Mouse (Mus musculus) neural tube, embryonic 10.5 days (tissue): ENCODE results near the gene Cyp4a30b.
"Not testable (repeated sequence)": the region's sequence is repeated elsewhere in the genome, so short reads cannot be mapped to it uniquely, and the experiment has no call there.

Experiments
- DNase-seq: peaks from one replicate; pipeline ENCODE4 v3.0.0-alpha.2; 2017; ENCODE audit warnings: low spot score; ENCODE audit errors: extremely low spot score

The Cyp4a30b gene

GRCm38 (mm10) chr4:115452304-115452703, at the start of gene Cyp4a30b:
TSS of gene Cyp4a30b (plus strand) at chr4:115452604.
- no peak for DNase-seq

GRCm38 (mm10) chr4:115411324-115411723, 41.1 kb upstream of the Cyp4a30b start, which contains the start of gene Cyp4a12b:
TSS of gene Cyp4a12b (plus strand) at chr4:115411624.
- not testable (repeated sequence) for DNase-seq

- no peak for DNase-seq
Measured at GRCm38 (mm10) chr4:115450577-115451137, 1.7 kb upstream of the Cyp4a30b start.

GRCm38 (mm10) chr4:115473585-115473984, 21.2 kb downstream of the Cyp4a30b start:
- DNase-seq: not testable (repeated sequence)

- DNase-seq: not testable (repeated sequence)
Measured at GRCm38 (mm10) chr4:115476051-115476450, 23.6 kb downstream of the Cyp4a30b start.

GRCm38 (mm10) chr4:115481006-115481652, 28.7 kb downstream of the Cyp4a30b start:
- DNase-seq: no peak

GRCm38 (mm10) chr4:115496001-115496400, 43.6 kb downstream of the Cyp4a30b start, which contains the start of gene Cyp4a14:
TSS of gene Cyp4a14 (minus strand) at chr4:115496142.
- no peak for DNase-seq

- DNase-seq: no peak
Measured at GRCm38 (mm10) chr4:115497466-115497865, 45.1 kb downstream of the Cyp4a30b start.

GRCm38 (mm10) chr4:115513964-115514363, 61.6 kb downstream of the Cyp4a30b start:
- not testable (repeated sequence) for DNase-seq

GRCm38 (mm10) chr4:115518000-115518399, 65.6 kb downstream of the Cyp4a30b start, which contains the start of gene Cyp4a10:
TSS of gene Cyp4a10 (plus strand) at chr4:115518264.
- not testable (repeated sequence) for DNase-seq

- DNase-seq: no peak
Measured at GRCm38 (mm10) chr4:115519444-115519843, 67.0 kb downstream of the Cyp4a30b start.
